Mouse (Mus musculus): ENCODE measurements around the gene Dmc1. TPM values are rescaled to one million over a fixed set of nuclear protein-coding genes. Genes with fewer than 3 reads are reported as not detected.

Gene Dmc1
- total RNA-seq, 4 experiments from 2014 or later, result not detected

GRCm38 (mm10) chr15:79562417-79562816, 42.5 kb downstream of the Dmc1 start:
- DNase-seq (ENCODE audit: low spot score in 2 of 2), result no peak

DNA sequence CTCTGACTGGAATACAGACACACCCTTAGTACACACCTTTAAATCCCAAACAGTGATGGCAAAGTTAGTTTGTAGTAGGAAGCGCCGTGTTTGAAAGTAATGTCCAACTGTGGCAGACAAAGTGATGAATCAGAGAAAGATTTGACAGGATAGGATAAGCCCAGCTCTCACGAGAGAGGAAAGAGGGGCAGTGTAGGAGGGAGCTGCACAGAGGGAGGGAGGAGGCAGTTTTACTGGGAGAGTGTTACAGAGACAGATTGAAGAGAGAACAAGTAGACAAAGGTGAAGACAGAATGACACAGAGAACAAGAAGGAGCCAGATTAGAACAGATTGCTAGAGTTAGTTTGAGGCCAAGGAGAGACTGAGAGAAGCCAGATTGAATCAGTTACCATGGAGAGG, 45.3 kb downstream of the Dmc1 start:
- DNase-seq (ENCODE audit: low spot score in 2 of 2), result no peak

DNA sequence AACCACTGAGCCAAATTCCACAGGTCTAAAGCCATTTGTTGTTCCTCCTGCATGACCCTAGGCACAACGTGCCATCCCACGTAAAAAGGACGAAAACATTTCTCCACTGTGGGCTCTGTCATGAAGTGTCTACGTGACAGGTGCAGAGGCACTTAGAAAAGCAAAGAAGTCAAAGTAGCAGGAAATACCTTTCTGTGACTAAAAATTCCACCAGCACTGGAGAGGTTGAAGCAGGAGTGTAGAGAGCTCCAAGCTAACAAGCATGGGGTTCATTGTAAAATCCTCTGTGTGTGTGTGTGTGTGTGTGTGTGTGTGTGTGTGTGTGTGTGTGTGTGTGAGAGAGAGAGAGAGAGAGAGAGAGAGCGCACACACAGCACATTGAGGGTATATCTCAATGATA, 52.3 kb downstream of the Dmc1 start:
- DNase-seq (ENCODE audit: low spot score in 2 of 2), result no peak

DNA sequence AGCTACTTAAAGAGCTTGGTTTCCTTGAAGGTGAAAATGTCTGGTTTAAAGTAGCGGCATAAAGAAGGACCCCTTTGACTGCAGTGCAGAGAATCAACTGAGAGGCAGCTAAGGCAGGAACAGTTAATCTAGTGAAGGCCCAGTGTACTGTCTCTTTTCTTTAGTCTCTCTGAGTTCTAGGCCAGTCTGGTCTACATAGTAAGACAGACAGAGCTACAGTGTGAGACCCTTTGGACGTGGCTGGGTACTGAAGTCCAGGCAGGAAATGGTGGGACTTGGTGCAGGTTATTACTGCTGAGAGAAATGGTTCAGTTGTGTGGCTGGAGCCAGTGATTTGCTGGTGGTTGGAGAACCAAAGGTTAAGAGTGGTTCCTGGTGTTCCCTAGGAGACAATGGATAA, 56.7 kb downstream of the Dmc1 start:
- DNase-seq (ENCODE audit: low spot score in 2 of 2), result no peak

GRCm38 (mm10) chr15:79547289-79547820, 57.6 kb downstream of the Dmc1 start:
- DNase-seq (ENCODE audit: low spot score in 2 of 2), result no peak

DNA sequence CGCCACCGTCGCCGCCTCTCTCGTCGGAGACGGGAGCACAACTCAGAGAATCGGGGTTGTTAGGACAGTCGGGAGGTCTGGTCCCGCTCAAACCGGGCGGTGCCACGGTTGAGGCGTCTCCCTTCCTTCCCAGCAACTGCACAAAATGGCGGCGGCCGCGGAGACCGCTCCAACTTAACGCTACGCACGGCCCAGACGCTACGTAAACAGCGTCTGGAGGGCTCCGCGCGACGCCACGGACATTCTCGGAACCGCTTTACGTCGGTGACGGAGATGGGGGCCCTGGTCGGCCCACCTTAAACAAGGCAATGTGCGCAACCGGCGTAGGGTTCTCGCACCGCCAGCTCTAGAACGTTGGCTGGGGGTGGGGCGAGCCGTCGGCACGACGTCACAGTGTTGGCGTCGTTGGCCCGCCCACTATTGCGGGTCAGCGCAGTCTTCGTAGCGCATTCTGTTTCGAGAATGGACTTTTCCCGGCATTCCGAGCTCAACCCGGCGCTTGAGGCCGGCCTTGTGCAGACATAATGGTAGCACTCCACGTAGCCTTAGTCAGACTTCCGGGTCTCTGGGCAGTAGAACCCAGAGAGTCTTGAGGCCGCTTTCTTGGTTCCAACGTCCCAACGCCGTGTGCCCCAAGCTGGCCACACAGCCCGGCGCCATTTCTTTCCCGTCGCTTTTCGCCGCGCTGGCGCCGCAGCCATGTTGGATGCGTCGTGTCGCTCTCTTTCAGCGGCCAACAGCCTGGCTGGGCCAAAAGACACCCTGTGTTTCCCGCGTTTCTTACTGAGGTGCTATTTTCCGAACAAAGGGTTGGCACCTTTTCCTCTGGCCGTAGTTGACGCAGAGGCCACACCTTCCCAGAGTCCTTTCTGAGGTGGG, 58.3 kb downstream of the Dmc1 start, which contains the start of gene Ddx17:
Gene Ddx17 (minus strand): TSS at position 332 of the 879 bp plus-strand sequence.
- peak; percentile 97 for DNase-seq (ENCODE audit: low spot score in 2 of 2)

DNA sequence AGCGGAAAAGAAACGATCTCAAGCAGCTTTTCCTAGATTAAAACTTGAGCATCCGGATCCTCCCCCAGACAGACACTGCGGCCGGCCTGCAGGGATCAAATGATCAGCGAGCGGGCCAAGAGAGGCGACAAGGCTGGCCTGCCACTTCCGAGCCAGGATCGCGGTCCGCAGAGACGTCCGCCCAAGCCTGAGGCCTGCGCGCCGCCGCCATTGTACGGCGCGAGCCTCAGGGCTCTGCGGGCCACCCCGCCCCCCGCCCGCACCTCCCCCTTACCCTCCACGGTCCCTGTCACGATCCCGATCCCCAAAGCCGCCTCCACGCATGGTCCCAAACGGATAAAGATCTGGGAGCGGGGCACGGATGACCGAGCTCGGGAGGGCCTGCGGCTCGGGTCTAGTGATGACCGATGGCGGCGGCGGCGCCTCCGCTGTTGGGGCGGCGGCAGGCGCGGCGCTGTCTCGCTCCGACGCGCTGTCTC, 58.9 kb downstream of the Dmc1 start:
- DNase-seq (ENCODE audit: low spot score in 2 of 2), result peak; percentile 62 to 76

GRCm38 (mm10) chr15:79545496-79545895, 59.4 kb downstream of the Dmc1 start:
- DNase-seq (ENCODE audit: low spot score in 2 of 2), result no peak

GRCm38 (mm10) chr15:79543968-79544367, 60.9 kb downstream of the Dmc1 start:
- no peak for DNase-seq (ENCODE audit: low spot score in 2 of 2)

DNA sequence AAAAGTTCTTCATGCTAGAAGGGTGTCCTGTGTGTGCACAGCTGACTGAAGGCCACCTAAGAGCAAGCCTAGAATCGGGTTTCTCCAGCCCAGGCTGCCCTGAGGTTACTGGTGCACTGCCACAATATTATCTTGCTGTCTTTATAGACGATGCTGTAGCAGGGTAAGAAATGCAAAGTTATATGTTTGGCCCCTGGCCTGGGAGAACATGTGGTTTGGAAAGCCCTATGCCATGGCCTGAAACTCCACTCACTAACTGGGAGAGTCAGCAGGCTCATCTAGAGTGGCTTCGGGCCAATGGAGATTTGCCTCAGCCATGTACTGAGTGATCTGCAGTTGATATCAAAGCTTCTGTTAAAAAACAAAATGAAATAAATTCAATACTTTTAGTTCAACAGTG, 71.1 kb downstream of the Dmc1 start:
- DNase-seq (ENCODE audit: low spot score in 2 of 2), result peak; percentile 38 to 41

DNA sequence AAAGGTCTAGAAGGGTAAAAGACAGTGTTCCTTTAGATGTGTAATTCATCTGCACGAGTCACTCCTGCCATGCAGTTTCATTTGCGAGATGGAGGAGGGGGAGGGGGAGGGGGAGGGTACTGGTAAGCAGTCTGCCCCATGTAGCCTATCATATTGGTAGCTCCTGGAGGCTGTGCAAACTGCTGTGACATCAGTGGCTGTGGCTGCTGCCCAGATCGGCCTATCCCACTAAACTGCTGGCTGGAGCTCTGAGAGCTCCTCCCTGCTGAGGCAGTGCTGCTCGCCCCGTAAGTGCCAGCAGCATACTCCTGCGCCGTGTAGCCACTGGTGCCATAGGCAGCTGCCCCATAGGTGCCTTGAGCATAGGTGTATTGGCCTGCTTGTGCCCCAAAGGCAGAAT, 75.0 kb downstream of the Dmc1 start:
- DNase-seq (ENCODE audit: low spot score in 2 of 2), result no peak

DNA sequence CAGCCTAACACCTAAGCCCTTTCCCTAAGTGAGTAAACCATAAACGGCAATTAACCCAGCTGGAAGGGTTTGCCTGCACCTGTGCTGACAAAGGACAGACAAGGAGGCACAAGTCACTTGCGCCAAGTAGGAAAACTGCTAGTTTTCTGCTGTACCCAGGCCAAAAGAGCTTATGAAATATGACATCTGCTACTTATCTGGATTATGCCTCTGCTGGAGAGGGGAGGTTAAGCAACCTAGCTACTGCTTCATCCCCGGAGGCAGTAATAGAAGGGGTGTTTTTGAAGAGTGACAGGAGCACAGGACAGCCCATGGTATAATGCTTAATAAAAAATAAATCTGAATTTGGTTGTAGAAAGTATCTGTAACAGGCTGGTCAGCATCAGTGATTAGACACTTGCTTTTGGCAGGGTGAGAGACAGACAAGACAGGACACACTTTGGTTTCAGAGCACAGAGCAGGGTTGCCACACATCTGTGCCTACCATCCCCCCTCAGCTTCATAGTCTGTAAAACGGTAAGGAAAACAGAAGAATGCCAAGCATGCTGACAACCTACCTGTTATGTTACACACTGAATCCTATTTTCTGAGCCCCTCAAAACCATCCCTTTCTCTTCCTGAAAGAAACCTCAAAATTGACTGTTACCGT, 76.8 kb downstream of the Dmc1 start:
- DNase-seq (ENCODE audit: low spot score in 2 of 2), result no peak

DNA sequence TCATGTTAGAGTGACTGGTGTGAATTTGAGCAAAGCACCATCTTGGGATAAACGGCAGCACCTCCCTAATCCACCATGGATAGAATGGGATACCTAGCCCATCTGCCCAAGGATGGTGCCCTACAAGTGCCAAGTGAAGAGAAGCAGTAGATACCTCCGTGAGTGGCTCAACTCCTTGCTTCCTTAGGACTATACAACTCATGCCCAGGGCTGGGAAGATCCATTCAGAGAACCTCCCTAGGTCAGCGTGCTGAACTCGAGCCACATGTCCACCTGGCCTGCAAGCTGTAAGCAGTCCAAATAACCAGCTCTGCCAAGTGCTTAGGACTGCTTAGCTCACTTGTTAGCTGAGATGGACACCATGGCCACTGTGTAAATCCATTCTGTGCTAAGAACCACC, 77.7 kb downstream of the Dmc1 start:
- peak; percentile 53 to 63 for DNase-seq (ENCODE audit: low spot score in 2 of 2)

DNA sequence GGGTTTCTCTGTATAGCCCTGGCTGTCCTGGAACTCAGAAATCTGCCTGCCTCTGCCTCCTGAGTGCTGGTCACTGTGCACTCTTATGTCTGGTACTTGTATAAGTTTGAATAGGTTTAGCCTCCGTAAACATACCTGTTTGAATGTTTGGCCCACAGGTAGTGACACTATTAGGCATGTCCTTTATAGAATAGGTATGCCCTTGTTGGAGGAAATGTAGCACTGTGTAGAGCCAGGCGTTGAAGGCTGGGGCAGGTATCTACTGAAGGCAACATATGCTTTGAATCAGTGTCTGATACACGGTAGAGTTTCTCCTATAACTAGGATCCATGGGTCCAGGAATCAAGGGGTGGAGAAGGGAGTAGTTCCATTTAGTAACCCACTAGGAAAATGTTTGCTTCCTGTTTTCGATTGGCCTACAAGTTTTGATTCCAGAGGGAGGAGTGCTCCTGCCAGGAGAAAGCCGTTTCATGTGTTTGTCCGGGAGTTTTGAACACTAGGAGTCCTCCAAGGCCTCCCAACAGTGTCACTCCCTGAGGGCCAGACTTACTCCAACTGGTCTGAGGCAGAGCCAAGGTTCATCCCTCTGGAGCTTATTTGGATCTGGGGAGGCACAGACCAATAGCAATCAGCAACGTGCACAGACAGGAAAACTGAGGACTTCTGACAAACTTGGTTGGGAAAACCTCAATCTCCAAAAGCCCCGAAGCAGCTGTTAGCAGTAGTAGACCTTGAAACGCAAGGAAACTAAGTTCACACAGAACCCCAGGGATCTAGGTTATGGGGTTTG, 78.7 kb downstream of the Dmc1 start:
- DNase-seq (ENCODE audit: low spot score in 2 of 2), result peak in 1 of 2 experiments; percentile 30

- DNase-seq (ENCODE audit: low spot score in 2 of 2), result no peak
These were observed 79.3 kb downstream of the Dmc1 start for GRCm38 (mm10) chr15:79525564-79525963.

DNA sequence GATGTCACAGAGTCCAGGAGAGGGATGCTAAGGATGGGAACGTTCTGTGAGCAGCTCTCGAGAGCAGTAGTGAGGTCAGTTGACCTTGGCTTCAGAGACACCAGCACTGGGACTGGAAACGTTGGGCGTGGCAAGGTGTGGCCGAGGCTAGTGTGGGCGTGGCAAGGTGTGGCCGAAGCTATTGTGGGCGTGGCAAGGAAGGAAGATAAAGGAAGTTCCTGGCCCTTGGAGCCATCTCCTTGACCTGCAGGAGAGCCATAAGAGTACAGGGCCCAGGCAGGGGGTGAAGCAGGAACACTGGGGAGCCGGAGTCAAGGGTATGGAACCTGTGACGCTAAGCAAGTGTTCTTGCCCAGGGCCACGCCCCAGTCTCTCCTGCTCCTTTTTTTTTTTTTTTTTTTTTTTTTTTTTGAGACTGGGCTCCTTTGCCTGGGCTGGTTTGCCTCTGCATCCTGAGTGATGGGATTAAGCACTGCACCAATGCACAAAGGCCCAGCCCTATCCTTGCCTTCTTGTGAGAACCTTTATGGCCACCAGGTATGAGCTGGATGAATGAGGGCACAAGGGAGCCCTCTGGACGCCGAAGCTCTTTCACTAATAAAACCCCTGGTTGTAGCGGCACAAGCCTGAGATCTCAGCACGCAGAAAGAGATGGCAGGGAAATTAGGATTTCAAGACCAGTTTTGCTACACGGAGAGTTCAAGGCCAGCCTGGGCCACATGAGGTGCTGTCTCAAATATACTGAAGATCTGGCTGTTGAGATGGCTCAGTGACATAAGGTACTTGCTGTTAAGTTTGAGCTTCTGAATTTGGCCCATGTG, 85.3 kb downstream of the Dmc1 start:
- DNase-seq (ENCODE audit: low spot score in 2 of 2), result no peak

- DNase-seq (ENCODE audit: low spot score in 2 of 2), result no peak
These were observed 86.3 kb downstream of the Dmc1 start for GRCm38 (mm10) chr15:79518571-79518970.

GRCm38 (mm10) chr15:79517710-79518109, 87.2 kb downstream of the Dmc1 start:
- no peak for DNase-seq (ENCODE audit: low spot score in 2 of 2)

DNA sequence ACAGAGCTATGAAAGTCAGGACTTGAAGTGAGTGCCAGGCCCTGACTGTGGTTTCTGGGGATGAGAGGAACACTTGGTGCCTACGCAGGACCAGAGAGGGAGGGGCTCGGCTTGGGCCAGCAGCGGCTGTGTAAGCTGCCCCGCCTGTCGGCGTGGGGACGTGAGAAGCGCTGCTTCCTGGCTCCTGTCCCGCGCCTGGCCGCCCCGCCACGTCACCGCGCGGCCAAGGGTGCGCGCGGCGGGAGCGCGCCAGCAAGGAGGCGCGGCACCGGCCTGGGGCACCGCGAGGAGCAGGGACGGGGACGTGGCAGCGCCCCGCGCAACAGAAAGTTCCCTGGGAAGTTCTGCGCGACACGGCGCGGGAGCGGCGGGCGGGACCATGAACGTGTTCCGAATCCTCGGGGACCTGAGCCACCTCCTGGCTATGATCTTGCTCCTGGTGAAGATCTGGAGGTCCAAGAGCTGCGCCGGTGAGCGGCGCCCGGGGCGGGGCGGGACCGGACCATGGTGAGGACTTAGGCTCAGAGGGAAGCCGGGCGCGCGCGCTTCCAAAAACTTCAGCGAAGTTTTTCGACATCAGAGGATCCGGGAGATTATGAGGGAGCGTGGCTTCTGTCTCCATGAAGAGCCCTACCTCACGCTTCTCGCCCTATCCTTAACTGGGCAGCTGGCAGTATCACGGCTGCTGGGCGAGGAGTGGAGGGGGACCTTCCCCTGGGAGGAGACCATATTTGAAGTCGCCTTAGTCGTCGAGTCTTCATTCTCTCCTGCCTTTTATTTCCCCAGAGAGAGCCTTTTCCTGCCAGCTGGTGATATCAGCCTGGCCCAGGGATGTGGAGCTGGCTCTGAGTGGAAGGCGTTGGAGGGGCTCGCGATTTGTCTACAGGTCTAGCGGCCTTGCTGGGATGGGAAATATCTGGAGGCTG, 88.5 kb downstream of the Dmc1 start, which contains the start of gene Kdelr3:
Gene Kdelr3 (plus strand): TSS at position 241 of the 926 bp plus-strand sequence.
- DNase-seq (ENCODE audit: low spot score in 2 of 2), result peak; percentile 66 to 79

Measured in gastrocnemius, adult 8-10 months (tissue).